Mouse (Mus musculus): ENCODE data around the gene Prmt3. TPM values are rescaled to one million over a fixed set of nuclear protein-coding genes. Genes with fewer than 3 reads are reported as not detected.

Prmt3 gene
- total RNA-seq, 1 experiment, result 64.8 TPM

GRCm38 (mm10) chr7:49902003-49902552, 123.9 kb downstream of the Prmt3 start:
- no peak for DNase-seq (ENCODE audit: low read depth, low spot score)
- no peak for TF ChIP-seq HCFC1 (IDR thresholded peaks at IDR 0.05; ENCODE audit: borderline replicate concordance, insufficient read depth, low read length)
- no peak for TF ChIP-seq CHD2 (IDR thresholded peaks at IDR 0.05; ENCODE audit: low read depth, low read length)
- TF ChIP-seq MAFK (IDR thresholded peaks at IDR 0.05; ENCODE audit: insufficient read depth, low read depth, low read length), result no peak
- no peak for TF ChIP-seq ZNF384 (IDR thresholded peaks at IDR 0.05; ENCODE audit: low read depth, low read length)
- no peak for TF ChIP-seq ZC3H11A (IDR thresholded peaks at IDR 0.05; ENCODE audit: borderline replicate concordance, low read depth, low read length)
- Histone ChIP-seq H3K9me3 (ENCODE audit: control insufficient read depth, insufficient read depth, low read depth, low read length) (no peaks in the 10 kb centered on the region), H3K27ac (ENCODE audit: insufficient read depth, low read depth, low read length, poor library complexity, severe bottlenecking) (no peak overlapping the region), H3K9ac (ENCODE audit: insufficient read depth, low read depth, low read length, poor library complexity, severe bottlenecking) (no peak overlapping the region), H3K4me3 (ENCODE audit: insufficient read depth in 1 of 2, low read depth in 1 of 2, low read length in 2 of 2, poor library complexity in 1 of 2, severe bottlenecking in 1 of 2) (no peak overlapping the region), H3K36me3 (ENCODE audit: control insufficient read depth, insufficient read depth, low read length, poor library complexity, severe bottlenecking) (no peaks in the 10 kb centered on the region), H3K4me1 (ENCODE audit: control insufficient read depth in 2 of 2, insufficient read depth in 2 of 2, low read length in 2 of 2, poor library complexity in 1 of 2) (no peaks in the 10 kb centered on the region)
- in situ Hi-C loops (cut with MboI; ENCODE audit: low sequenced_read_pairs in 2 of 2, unreplicated experiment in 2 of 2), result loop anchor here in 1 of 2 experiments (25.0 kb wide), 1 partner anchor 265 kb away; the partner anchor contains the start of gene Dbx1

- Histone ChIP-seq H3K9ac (ENCODE audit: insufficient read depth, low read depth, low read length, poor library complexity, severe bottlenecking) (no peak overlapping the region), H3K27ac (ENCODE audit: insufficient read depth, low read depth, low read length, poor library complexity, severe bottlenecking) (no peak overlapping the region), H3K36me3 (ENCODE audit: control insufficient read depth, insufficient read depth, low read length, poor library complexity, severe bottlenecking) (no peaks in the 10 kb centered on the region), H3K4me1 (ENCODE audit: control insufficient read depth in 2 of 2, insufficient read depth in 2 of 2, low read length in 2 of 2, poor library complexity in 1 of 2) (peaks cover 0 to 10% of the 10 kb centered on the region in 2 experiments; a peak in 1 of 4 replicates), H3K4me3 (ENCODE audit: insufficient read depth in 1 of 2, low read depth in 1 of 2, low read length in 2 of 2, poor library complexity in 1 of 2, severe bottlenecking in 1 of 2) (peak overlapping the region in 1 of 2 experiments; percentile 46; a peak in 1 of 4 replicates), H3K9me3 (ENCODE audit: control insufficient read depth, insufficient read depth, low read depth, low read length) (no peaks in the 10 kb centered on the region)
- in situ Hi-C loops (cut with MboI; ENCODE audit: low sequenced_read_pairs in 2 of 2, unreplicated experiment in 2 of 2), result loop anchor here in 1 of 2 experiments (25.0 kb wide), 1 partner anchor 270 kb away; the partner anchor contains the start of gene Dbx1
- no peak for DNase-seq (ENCODE audit: low read depth, low spot score)
- no peak for TF ChIP-seq ZC3H11A (IDR thresholded peaks at IDR 0.05; ENCODE audit: borderline replicate concordance, low read depth, low read length)
- no peak for TF ChIP-seq HCFC1 (IDR thresholded peaks at IDR 0.05; ENCODE audit: borderline replicate concordance, insufficient read depth, low read length)
- TF ChIP-seq CHD2 (IDR thresholded peaks at IDR 0.05; ENCODE audit: low read depth, low read length), result no peak
- no peak for TF ChIP-seq ZNF384 (IDR thresholded peaks at IDR 0.05; ENCODE audit: low read depth, low read length)
Measured at GRCm38 (mm10) chr7:49907191-49908171, 129.3 kb downstream of the Prmt3 start.

Other genes starting within 250 kb of the Prmt3 start
- gene Dbx1, start 141.5 kb upstream of the Prmt3 start, total RNA-seq (2012; rRNA removed), result not detected in 2 replicates
- 1.2 and 2.8 TPM in 2 replicates for gene Htatip2, start 19.2 kb upstream of the Prmt3 start, total RNA-seq (2012; rRNA removed)
- gene Slc6a5, start 131.8 kb downstream of the Prmt3 start, total RNA-seq (2012; rRNA removed), result 0.32 and 0.36 TPM in 2 replicates
- gene Nell1, start 196.5 kb downstream of the Prmt3 start, total RNA-seq (2012; rRNA removed), result 1.8 and 2.5 TPM in 2 replicates